Mouse (Mus musculus): ENCODE results near the gene Sun3. TPM values are rescaled to one million over a fixed set of nuclear protein-coding genes. Genes with fewer than 3 reads are reported as not detected.

Gene Sun3
- polyA plus RNA-seq (2014; fragmentation: Nextera tagmentation; extraction: Ambion mirVana) = 0.20 TPM in 1 of 2 replicates, not detected in the other

GRCm38 (mm10) chr11:9048703-9049060, at the start of gene Sun3:
Gene Sun3, minus strand, starts transcription at chr11:9048991.
- Histone ChIP-seq H3K27me3 (ENCODE audit: control insufficient read depth, insufficient read depth, low read length) (peaks cover 7% of the 10 kb centered on the region), H3K36me3 (ENCODE audit: control insufficient read depth, insufficient read depth, low read length) (no peaks in the 10 kb centered on the region), H3K4me3 (ENCODE audit: low read depth, low read length) (peak within 1 kb of the TSS; percentile 51), H3K9ac (ENCODE audit: low read length) (peak within 1 kb of the TSS; percentile 44), H3K9me3 (ENCODE audit: control insufficient read depth, low read length) (no peaks in the 10 kb centered on the region), H3K27ac (ENCODE audit: low read depth, low read length) (no peak within 1 kb of the TSS), H3K4me2 (ENCODE audit: low read depth) (peak within 1 kb of the TSS; percentile 96), H3K4me1 (ENCODE audit: control insufficient read depth, insufficient read depth, low read length) (0 out of 2 replicates have a peak, but pooled peaks cover 3% of the 10 kb centered on the region)
- peak; percentile 67 for ATAC-seq (ENCODE audit: insufficient read depth, low FRiP score, low TSS enrichment)
- DNase-seq (ENCODE audit: low spot score) = no peak
- WGBS = 2% methylated on average over 18 of the region's 18 CpGs

- DNase-seq (ENCODE audit: low spot score) (no peak), ATAC-seq (ENCODE audit: insufficient read depth, low FRiP score, low TSS enrichment) (no peak)
- no peaks in the 10 kb centered on the region for H3K4me1 ChIP-seq (ENCODE audit: control insufficient read depth, insufficient read depth, low read length)
- no peak overlapping the region for H3K27ac ChIP-seq (ENCODE audit: low read depth, low read length)
- H3K4me3 ChIP-seq (ENCODE audit: low read depth, low read length) = no peak overlapping the region
- no peak overlapping the region for H3K9ac ChIP-seq (ENCODE audit: low read length)
- H3K27me3 ChIP-seq (ENCODE audit: control insufficient read depth, insufficient read depth, low read length) = no peaks in the 10 kb centered on the region
- 93% methylated on average over 3 of the region's 3 CpGs for WGBS
- H3K9me3 ChIP-seq (ENCODE audit: control insufficient read depth, low read length) = no peaks in the 10 kb centered on the region
- H3K36me3 ChIP-seq (ENCODE audit: control insufficient read depth, insufficient read depth, low read length) = no peaks in the 10 kb centered on the region
- no peak overlapping the region for H3K4me2 ChIP-seq (ENCODE audit: low read depth)
Observed at GRCm38 (mm10) chr11:9076444-9076843, 27.7 kb upstream of the Sun3 start.

- Histone ChIP-seq H3K4me3 (ENCODE audit: low read depth, low read length) (no peak overlapping the region), H3K4me1 (ENCODE audit: control insufficient read depth, insufficient read depth, low read length) (no peaks in the 10 kb centered on the region), H3K4me2 (ENCODE audit: low read depth) (no peak overlapping the region), H3K27ac (ENCODE audit: low read depth, low read length) (no peak overlapping the region), H3K36me3 (ENCODE audit: control insufficient read depth, insufficient read depth, low read length) (no peaks in the 10 kb centered on the region), H3K27me3 (ENCODE audit: control insufficient read depth, insufficient read depth, low read length) (no peaks in the 10 kb centered on the region), H3K9me3 (ENCODE audit: control insufficient read depth, low read length) (no peaks in the 10 kb centered on the region), H3K9ac (ENCODE audit: low read length) (no peak overlapping the region)
- WGBS = 64% methylated on average over 5 of the region's 5 CpGs
- DNase-seq (ENCODE audit: low spot score) = no peak
- ATAC-seq (ENCODE audit: insufficient read depth, low FRiP score, low TSS enrichment) = no peak
Observed at GRCm38 (mm10) chr11:9060484-9060883, 11.7 kb upstream of the Sun3 start.

GRCm38 (mm10) chr11:9060029-9060428, 11.2 kb upstream of the Sun3 start:
- H3K27me3 ChIP-seq (ENCODE audit: control insufficient read depth, insufficient read depth, low read length) = no peaks in the 10 kb centered on the region
- H3K9me3 ChIP-seq (ENCODE audit: control insufficient read depth, low read length) = no peaks in the 10 kb centered on the region
- 81% methylated on average over 1 of the region's 1 CpGs for WGBS
- ATAC-seq (ENCODE audit: insufficient read depth, low FRiP score, low TSS enrichment) (no peak), DNase-seq (ENCODE audit: low spot score) (no peak)
- H3K27ac ChIP-seq (ENCODE audit: low read depth, low read length) = no peak overlapping the region
- H3K4me3 ChIP-seq (ENCODE audit: low read depth, low read length) = no peak overlapping the region
- no peaks in the 10 kb centered on the region for H3K4me1 ChIP-seq (ENCODE audit: control insufficient read depth, insufficient read depth, low read length)
- no peak overlapping the region for H3K9ac ChIP-seq (ENCODE audit: low read length)
- no peaks in the 10 kb centered on the region for H3K36me3 ChIP-seq (ENCODE audit: control insufficient read depth, insufficient read depth, low read length)
- no peak overlapping the region for H3K4me2 ChIP-seq (ENCODE audit: low read depth)

GRCm38 (mm10) chr11:9057711-9058110, 8.9 kb upstream of the Sun3 start:
- no peak for DNase-seq (ENCODE audit: low spot score)
- ATAC-seq (ENCODE audit: insufficient read depth, low FRiP score, low TSS enrichment) = no peak

GRCm38 (mm10) chr11:9056937-9057336, 8.1 kb upstream of the Sun3 start:
- ATAC-seq (ENCODE audit: insufficient read depth, low FRiP score, low TSS enrichment) (no peak), DNase-seq (ENCODE audit: low spot score) (no peak)
- Histone ChIP-seq H3K9me3 (ENCODE audit: control insufficient read depth, low read length) (no peaks in the 10 kb centered on the region), H3K4me3 (ENCODE audit: low read depth, low read length) (no peak overlapping the region), H3K27me3 (ENCODE audit: control insufficient read depth, insufficient read depth, low read length) (no peaks in the 10 kb centered on the region), H3K27ac (ENCODE audit: low read depth, low read length) (no peak overlapping the region), H3K36me3 (ENCODE audit: control insufficient read depth, insufficient read depth, low read length) (no peaks in the 10 kb centered on the region), H3K4me2 (ENCODE audit: low read depth) (no peak overlapping the region), H3K9ac (ENCODE audit: low read length) (no peak overlapping the region), H3K4me1 (ENCODE audit: control insufficient read depth, insufficient read depth, low read length) (no peaks in the 10 kb centered on the region)
- WGBS = 80% methylated on average over 2 of the region's 2 CpGs

More at GRCm38 (mm10) chr11:9057711-9058110, 8.9 kb upstream of the Sun3 start:
- Histone ChIP-seq H3K4me2 (ENCODE audit: low read depth) (no peak overlapping the region), H3K4me3 (ENCODE audit: low read depth, low read length) (no peak overlapping the region), H3K36me3 (ENCODE audit: control insufficient read depth, insufficient read depth, low read length) (no peaks in the 10 kb centered on the region), H3K27me3 (ENCODE audit: control insufficient read depth, insufficient read depth, low read length) (no peaks in the 10 kb centered on the region), H3K27ac (ENCODE audit: low read depth, low read length) (no peak overlapping the region), H3K4me1 (ENCODE audit: control insufficient read depth, insufficient read depth, low read length) (no peaks in the 10 kb centered on the region), H3K9me3 (ENCODE audit: control insufficient read depth, low read length) (no peaks in the 10 kb centered on the region), H3K9ac (ENCODE audit: low read length) (no peak overlapping the region)
- WGBS = 94% methylated on average over 4 of the region's 4 CpGs

- Histone ChIP-seq H3K9ac (ENCODE audit: low read length) (no peak overlapping the region), H3K27me3 (ENCODE audit: control insufficient read depth, insufficient read depth, low read length) (peaks cover 7% of the 10 kb centered on the region), H3K9me3 (ENCODE audit: control insufficient read depth, low read length) (no peaks in the 10 kb centered on the region), H3K4me3 (ENCODE audit: low read depth, low read length) (no peak overlapping the region), H3K27ac (ENCODE audit: low read depth, low read length) (no peak overlapping the region), H3K36me3 (ENCODE audit: control insufficient read depth, insufficient read depth, low read length) (no peaks in the 10 kb centered on the region), H3K4me2 (ENCODE audit: low read depth) (no peak overlapping the region), H3K4me1 (ENCODE audit: control insufficient read depth, insufficient read depth, low read length) (0 out of 2 replicates have a peak, but pooled peaks cover 3% of the 10 kb centered on the region)
- no peak for DNase-seq (ENCODE audit: low spot score)
- ATAC-seq (ENCODE audit: insufficient read depth, low FRiP score, low TSS enrichment) = no peak
- WGBS = 60% methylated on average over 2 of the region's 2 CpGs
Observed at GRCm38 (mm10) chr11:9051895-9052294, 3.1 kb upstream of the Sun3 start.

- H3K27me3 ChIP-seq (ENCODE audit: control insufficient read depth, insufficient read depth, low read length) = peaks cover 7% of the 10 kb centered on the region
- 77% methylated on average over 4 of the region's 4 CpGs for WGBS
- no peaks in the 10 kb centered on the region for H3K36me3 ChIP-seq (ENCODE audit: control insufficient read depth, insufficient read depth, low read length)
Observed at GRCm38 (mm10) chr11:9050241-9050640, 1.4 kb upstream of the Sun3 start.

GRCm38 (mm10) chr11:9048011-9048702, 634 bp downstream of the Sun3 start, which contains the start of gene Gm11992:
Gene Gm11992, plus strand, starts transcription at chr11:9048594.
- peak; percentile 92 for DNase-seq (ENCODE audit: low spot score)
- ATAC-seq (ENCODE audit: insufficient read depth, low FRiP score, low TSS enrichment) = peak; percentile 100
- Histone ChIP-seq H3K4me3 (ENCODE audit: low read depth, low read length) (peak within 1 kb of the TSS; percentile 51), H3K9me3 (ENCODE audit: control insufficient read depth, low read length) (no peaks in the 10 kb centered on the region), H3K4me2 (ENCODE audit: low read depth) (peak within 1 kb of the TSS; percentile 96), H3K4me1 (ENCODE audit: control insufficient read depth, insufficient read depth, low read length) (0 out of 2 replicates have a peak, but pooled peaks cover 3% of the 10 kb centered on the region), H3K27ac (ENCODE audit: low read depth, low read length) (no peak within 1 kb of the TSS), H3K36me3 (ENCODE audit: control insufficient read depth, insufficient read depth, low read length) (no peaks in the 10 kb centered on the region), H3K9ac (ENCODE audit: low read length) (peak within 1 kb of the TSS; percentile 44), H3K27me3 (ENCODE audit: control insufficient read depth, insufficient read depth, low read length) (peaks cover 7% of the 10 kb centered on the region)
- 5% methylated on average over 21 of the region's 21 CpGs for WGBS

More at GRCm38 (mm10) chr11:9050241-9050640, 1.4 kb upstream of the Sun3 start:
- DNase-seq (ENCODE audit: low spot score) (no peak), ATAC-seq (ENCODE audit: insufficient read depth, low FRiP score, low TSS enrichment) (no peak)
- Histone ChIP-seq H3K9me3 (ENCODE audit: control insufficient read depth, low read length) (no peaks in the 10 kb centered on the region), H3K4me2 (ENCODE audit: low read depth) (no peak overlapping the region), H3K27ac (ENCODE audit: low read depth, low read length) (no peak overlapping the region), H3K4me3 (ENCODE audit: low read depth, low read length) (no peak overlapping the region), H3K9ac (ENCODE audit: low read length) (no peak overlapping the region), H3K4me1 (ENCODE audit: control insufficient read depth, insufficient read depth, low read length) (0 out of 2 replicates have a peak, but pooled peaks cover 3% of the 10 kb centered on the region)
